24 mouse cellular contexts compared by ENCODE assay signal in genomic region chr8:61409081-61409480, GRCm38 (mm10).
DNase-seq lines count a peak whose midpoint lies in the region; ATAC-seq and TF ChIP-seq lines count a peak whose summit lies in the region.
"Had no signal": no experiment of that assay in that cellular context is flagged by ENCODE, and none has a peak within 500 bp of the region (broad histone marks: within the 10 kb centered on the region; RNA-seq: fewer than 3 reads in every experiment).

No protein-coding gene starts in this region.

- H3K4me3 ChIP-seq in kidney, postnatal 0 days (replicated peaks; ENCODE audit: low read depth, low read length), result no peak overlapping the region
- no peak overlapping the region for H3K4me3 ChIP-seq in lung, embryonic 16.5 days (ENCODE audit: low read length)
- H3K4me3 ChIP-seq: forebrain, embryonic 10.5 days; forebrain, embryonic 13.5 days; heart, embryonic 12.5 days; heart, embryonic 15.5 days; hindbrain, embryonic 10.5 days; hindbrain, embryonic 13.5 days had no signal

- no peak for ATAC-seq in kidney, postnatal 0 days (replicated peaks; ENCODE audit: low FRiP score, low read depth)
- ATAC-seq in lung, embryonic 16.5 days (ENCODE audit: low read depth), result 0 out of 2 replicates have a peak, but pooled peaks have one; percentile 41
- ATAC-seq: CD4-positive, CD25-positive, alpha-beta regulatory T cell, adult 4 months; forebrain, embryonic 13.5 days; forebrain, embryonic 16.5 days had no signal

- WGBS in kidney, postnatal 0 days, result 66% methylated on average over 4 of the region's 4 CpGs
- WGBS in lung, embryonic 16.5 days, result 65% methylated on average over 4 of the region's 4 CpGs

- no peaks in the 10 kb centered on the region for H3K4me1 ChIP-seq in kidney, postnatal 0 days (replicated peaks; ENCODE audit: insufficient read depth, low read length)
- no peaks in the 10 kb centered on the region for H3K4me1 ChIP-seq in lung, embryonic 16.5 days (replicated peaks; ENCODE audit: control insufficient read depth, insufficient read depth, low read length)
- H3K4me1 ChIP-seq: heart, embryonic 15.5 days had no signal

- H3K36me3 ChIP-seq in kidney, postnatal 0 days (ENCODE audit: insufficient read depth, low read length), result no peaks in the 10 kb centered on the region
- H3K36me3 ChIP-seq in lung, embryonic 16.5 days (ENCODE audit: control insufficient read depth, insufficient read depth, low read length), result no peaks in the 10 kb centered on the region
- H3K36me3 ChIP-seq: forebrain, embryonic 10.5 days; heart, embryonic 12.5 days; heart, embryonic 15.5 days; hindbrain, embryonic 10.5 days; hindbrain, embryonic 13.5 days had no signal

- no peak overlapping the region for H3K27ac ChIP-seq in kidney, postnatal 0 days
- H3K27ac ChIP-seq in lung, embryonic 16.5 days (ENCODE audit: low read length), result no peak overlapping the region
- H3K27ac ChIP-seq: forebrain, embryonic 10.5 days; forebrain, embryonic 13.5 days; heart, embryonic 15.5 days; hindbrain, embryonic 10.5 days; hindbrain, embryonic 13.5 days had no signal

- H3K9ac ChIP-seq in kidney, postnatal 0 days (ENCODE audit: low read depth, low read length), result no peak overlapping the region
- H3K9ac ChIP-seq in lung, embryonic 16.5 days (ENCODE audit: low read length), result no peak overlapping the region
- H3K9ac ChIP-seq: forebrain, embryonic 13.5 days; heart, embryonic 12.5 days; heart, embryonic 15.5 days; hindbrain, embryonic 13.5 days had no signal

- peak; percentile 52 for DNase-seq in kidney, postnatal 0 days (ENCODE audit: low spot score)
- no peak for DNase-seq in kidney, adult 8-10 months
- peak; percentile 43 to 44 for DNase-seq in kidney, postnatal 25 days
- no peak for DNase-seq in kidney, adult 18-20 months
- DNase-seq in lung, postnatal 14 days, result no peak
- DNase-seq in adipocyte (ENCODE audit: low spot score), result peak; percentile 31
- no peak for DNase-seq in adrenal gland, postnatal 36 days
- DNase-seq: adrenal gland, adult 8-10 months; adrenal gland, postnatal 25 days; cerebellum, adult 18-20 months; cerebellum, adult 9-10 months; cerebellum, postnatal 14 days; gastrocnemius, postnatal 14 days; heart, postnatal 10 days; heart, postnatal 36 days had no signal

- no peaks in the 10 kb centered on the region for H3K27me3 ChIP-seq in kidney, postnatal 0 days (ENCODE audit: insufficient read depth, low read length)
- no peaks in the 10 kb centered on the region for H3K27me3 ChIP-seq in lung, embryonic 16.5 days (ENCODE audit: control insufficient read depth, insufficient read depth, low read depth, low read length)
- H3K27me3 ChIP-seq: forebrain, embryonic 13.5 days; heart, embryonic 12.5 days; heart, embryonic 15.5 days; hindbrain, embryonic 13.5 days had no signal

- H3K4me2 ChIP-seq in kidney, postnatal 0 days (ENCODE audit: low read length), result no peak overlapping the region
- H3K4me2 ChIP-seq in lung, embryonic 16.5 days (ENCODE audit: low read depth, low read length), result no peak overlapping the region
- H3K4me2 ChIP-seq: forebrain, embryonic 13.5 days; heart, embryonic 12.5 days; heart, embryonic 15.5 days; hindbrain, embryonic 13.5 days had no signal

- no peak for TF ChIP-seq CTCF in kidney, postnatal 0 days (IDR thresholded peaks at IDR 0.05; ENCODE audit: low read depth)

- no peaks in the 10 kb centered on the region for H3K9me3 ChIP-seq in kidney, postnatal 0 days (replicated peaks; ENCODE audit: low read length)
- H3K9me3 ChIP-seq in lung, embryonic 16.5 days (ENCODE audit: control insufficient read depth, low read length), result no peaks in the 10 kb centered on the region
- H3K9me3 ChIP-seq: forebrain, embryonic 10.5 days; forebrain, embryonic 13.5 days; heart, embryonic 12.5 days; heart, embryonic 15.5 days; hindbrain, embryonic 10.5 days; hindbrain, embryonic 13.5 days had no signal

Comparison
In these comparisons a context has a peak if more than half of its experiments do, and no peak if none do; other contexts are left out.
1. DNase-seq: peak in kidney, postnatal 0 days (single experiment), kidney, postnatal 25 days (2 of 2) and adipocyte (single experiment); none in kidney, adult 8-10 months (0 of 2), kidney, adult 18-20 months (single experiment), lung, postnatal 14 days (single experiment) and adrenal gland, postnatal 36 days (0 of 2).